Mouse (Mus musculus) stomach, embryonic 14.5 days (tissue): ENCODE results near the gene Rbck1. TPM values are rescaled to one million over a fixed set of nuclear protein-coding genes. Genes with fewer than 3 reads are reported as not detected.

ENCODE experiments used
- ATAC-seq: fragments of 200-750 bp; cut with Nextera tagmentation; 2 replicates; pipeline ENCODE4 v1.8.0; 2017; ENCODE audit warnings: low read depth, moderate TSS enrichment; ENCODE audit not compliant: insufficient number of reproducible peaks, insufficient read depth, low FRiP score
- H3K27ac ChIP-seq: fragments of 300-500 bp; sonication (generic); 2 replicates; pipeline ENCODE4 v1.5.1; 2014; ENCODE audit warnings: mild to moderate bottlenecking, low read length, moderate library complexity, mixed read lengths
- H3K27me3 ChIP-seq: fragments of 300-500 bp; sonication (generic); 2 replicates; pipeline ENCODE4 v1.6.1; 2014; ENCODE audit warnings: low read length, control low read depth, mixed read lengths; ENCODE audit not compliant: control insufficient read depth, insufficient read depth
- H3K36me3 ChIP-seq: fragments of 300-500 bp; sonication (generic); 2 replicates; pipeline ENCODE4 v1.6.1; 2014; ENCODE audit warnings: mild to moderate bottlenecking, control low read depth, low read length, moderate library complexity, mixed read lengths; ENCODE audit not compliant: control insufficient read depth, insufficient read depth
- H3K4me1 ChIP-seq: fragments of 300-500 bp; sonication (generic); 2 replicates; pipeline ENCODE4 v1.6.1; 2014; ENCODE audit warnings: low read length, control low read depth, mixed read lengths; ENCODE audit not compliant: control insufficient read depth, insufficient read depth
- H3K4me2 ChIP-seq: fragments of 300-500 bp; sonication (generic); replicated peaks from 2 replicates; pipeline ENCODE4 v1.6.1; 2014; ENCODE audit warnings: low read depth, low read length, control low read depth
- H3K4me3 ChIP-seq: fragments of 300-500 bp; sonication (generic); 2 replicates; pipeline ENCODE4 v1.5.1; 2014; ENCODE audit warnings: low read depth, low read length, control low read depth
- H3K9ac ChIP-seq: fragments of 300-500 bp; sonication (generic); replicated peaks from 2 replicates; pipeline ENCODE4 v1.6.1; 2014; ENCODE audit warnings: low read depth, mild to moderate bottlenecking, control low read depth, low read length, moderate library complexity, mixed read lengths
- H3K9me3 ChIP-seq: fragments of 300-500 bp; sonication (generic); 2 replicates; pipeline ENCODE4 v1.6.1; 2016; ENCODE audit warnings: low read depth, low read length, control low read depth; ENCODE audit not compliant: control insufficient read depth
- WGBS: fragments of 180-500 bp; shearing (Covaris S2); extraction: QIAGEN DNeasy Blood & Tissue Kit; methylation state at CpG from one replicate; pipeline ENCODE4 v1.1.7; 2014; 5-methylcytosine and 5-hydroxymethylcytosine counted together
- polyA plus RNA-seq: library from polyadenylated mRNA; unstranded; fragments of >200 nt; fragmentation: Nextera tagmentation; extraction: Ambion mirVana; gene quantifications from 2 replicates; pipeline ENCODE4 v1.2.1, GENCODE M21; 2014

The Rbck1 gene
- polyA plus RNA-seq, 1 experiment from 2014 or later: 81.9 TPM

- Histone ChIP-seq H3K27me3 (no peaks in the 10 kb centered on the region), H3K9me3 (no peaks in the 10 kb centered on the region), H3K27ac (no peak overlapping the region), H3K9ac (no peak overlapping the region), H3K36me3 (peaks cover 36% of the 10 kb centered on the region), H3K4me1 (no peaks in the 10 kb centered on the region), H3K4me2 (no peak overlapping the region), H3K4me3 (no peak overlapping the region)
- WGBS: 92% methylated on average over 5 of the region's 5 CpGs
- no peak for ATAC-seq
Measured at GRCm38 (mm10) chr2:152287560-152287959, 44.9 kb downstream of the Rbck1 start.

GRCm38 (mm10) chr2:152281407-152281806 is 51.0 kb downstream of the Rbck1 start:
- no peak for ATAC-seq
- Histone ChIP-seq H3K4me1 (no peaks in the 10 kb centered on the region), H3K27me3 (no peaks in the 10 kb centered on the region), H3K9me3 (no peaks in the 10 kb centered on the region), H3K27ac (no peak overlapping the region), H3K4me2 (no peak overlapping the region), H3K9ac (no peak overlapping the region), H3K4me3 (no peak overlapping the region), H3K36me3 (peaks cover 64% of the 10 kb centered on the region)
- 69% methylated on average over 3 of the region's 3 CpGs for WGBS

- no peak overlapping the region for H3K9ac ChIP-seq
- WGBS: 78% methylated on average over 2 of the region's 2 CpGs
- H3K9me3 ChIP-seq: no peaks in the 10 kb centered on the region
- no peak overlapping the region for H3K4me3 ChIP-seq
- no peaks in the 10 kb centered on the region for H3K27me3 ChIP-seq
- H3K36me3 ChIP-seq: peaks cover 48% of the 10 kb centered on the region
- H3K4me2 ChIP-seq: no peak overlapping the region
- no peak overlapping the region for H3K27ac ChIP-seq
- H3K4me1 ChIP-seq: no peaks in the 10 kb centered on the region
- no peak for ATAC-seq
Measured at GRCm38 (mm10) chr2:152273639-152274038, 58.8 kb downstream of the Rbck1 start.

Other genes starting within 250 kb of the Rbck1 start
- gene Srxn1, start 227.1 kb downstream of the Rbck1 start, polyA plus RNA-seq: 7.6 and 11.4 TPM in 2 replicates
- gene Tcf15, start 189.1 kb downstream of the Rbck1 start, polyA plus RNA-seq: 12.9 and 14.1 TPM in 2 replicates
- 129 and 133 TPM in 2 replicates for gene Csnk2a1, start 105.8 kb downstream of the Rbck1 start, polyA plus RNA-seq
- gene Tbc1d20, start 38.8 kb downstream of the Rbck1 start, polyA plus RNA-seq: 40.0 and 45.5 TPM in 2 replicates
- 0.73 and 1.1 TPM in 2 replicates for gene Trib3, start 11.4 kb upstream of the Rbck1 start, polyA plus RNA-seq
- gene Nrsn2, start 44.0 kb upstream of the Rbck1 start, polyA plus RNA-seq: 2.2 and 3.8 TPM in 2 replicates
- gene Sox12, start 65.4 kb upstream of the Rbck1 start, polyA plus RNA-seq: 13.6 and 15.7 TPM in 2 replicates
- 41.0 and 43.5 TPM in 2 replicates for gene Zcchc3, start 82.4 kb upstream of the Rbck1 start, polyA plus RNA-seq
- 0.33 and 0.69 TPM in 2 replicates for gene 6820408C15Rik, start 82.9 kb upstream of the Rbck1 start, polyA plus RNA-seq
- gene Defb23, start 132.0 kb upstream of the Rbck1 start, polyA plus RNA-seq: not detected in 2 replicates
- gene Defb20, start 144.4 kb upstream of the Rbck1 start, polyA plus RNA-seq: not detected in 2 replicates
- not detected in 2 replicates for gene Defb22, start 157.5 kb upstream of the Rbck1 start, polyA plus RNA-seq
- not detected in 2 replicates for gene Defb26, start 179.0 kb upstream of the Rbck1 start, polyA plus RNA-seq
- not detected in 2 replicates for gene Defb28, start 185.6 kb upstream of the Rbck1 start, polyA plus RNA-seq
- gene Defb29, start 207.4 kb upstream of the Rbck1 start, polyA plus RNA-seq: not detected in 2 replicates
- not detected in 2 replicates for gene Gm17416, start 236.7 kb upstream of the Rbck1 start, polyA plus RNA-seq
- gene Defb21, start 240.1 kb upstream of the Rbck1 start, polyA plus RNA-seq: not detected in 2 replicates
- gene Defb19, start 247.7 kb upstream of the Rbck1 start, polyA plus RNA-seq: not detected in 2 replicates